Mouse (Mus musculus): Measurements from ENCODE around the gene Med12l.

Med12l gene

DNA sequence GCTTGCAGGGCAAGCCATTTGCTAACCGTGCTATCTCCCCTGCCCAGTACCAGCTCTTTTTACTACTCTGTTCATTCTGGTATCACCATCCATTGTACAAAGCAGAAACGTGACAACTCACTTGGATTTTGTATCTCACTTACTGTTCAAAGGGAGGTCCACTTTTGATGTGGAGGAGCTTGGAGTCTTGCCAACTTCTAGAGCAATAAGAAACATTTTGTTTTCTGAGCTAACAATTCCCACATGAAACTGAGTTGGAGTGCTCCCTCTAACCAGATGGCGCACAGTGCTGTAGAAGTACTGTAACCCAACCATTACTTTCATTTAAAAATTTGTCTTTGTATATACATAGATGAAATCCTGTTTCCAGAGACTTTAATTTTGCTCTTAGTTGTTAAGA, 225.3 kb downstream of the Med12l start:
- no peak for DNase-seq (ENCODE audit: low spot score in 2 of 2)

DNA sequence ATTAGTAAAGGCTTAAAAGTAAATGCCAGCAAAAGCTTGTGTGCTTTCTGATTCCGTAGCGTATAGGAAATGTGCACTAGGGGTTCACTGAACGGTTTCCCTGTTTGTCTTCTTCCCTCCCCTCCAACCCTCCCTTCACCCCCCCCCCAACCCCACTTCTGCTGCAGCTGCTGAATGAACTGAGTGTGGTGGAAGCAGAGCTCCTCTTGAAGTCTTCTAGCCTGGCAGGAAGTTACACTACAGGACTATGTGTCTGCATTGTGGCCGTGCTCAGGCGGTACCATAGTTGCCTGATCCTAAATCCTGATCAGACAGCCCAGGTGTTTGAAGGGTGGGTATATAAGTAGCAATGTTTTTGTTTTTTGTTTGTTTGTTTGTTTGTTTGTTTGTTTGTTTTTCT, 229.3 kb downstream of the Med12l start:
- DNase-seq (ENCODE audit: low spot score in 2 of 2): no peak

DNA sequence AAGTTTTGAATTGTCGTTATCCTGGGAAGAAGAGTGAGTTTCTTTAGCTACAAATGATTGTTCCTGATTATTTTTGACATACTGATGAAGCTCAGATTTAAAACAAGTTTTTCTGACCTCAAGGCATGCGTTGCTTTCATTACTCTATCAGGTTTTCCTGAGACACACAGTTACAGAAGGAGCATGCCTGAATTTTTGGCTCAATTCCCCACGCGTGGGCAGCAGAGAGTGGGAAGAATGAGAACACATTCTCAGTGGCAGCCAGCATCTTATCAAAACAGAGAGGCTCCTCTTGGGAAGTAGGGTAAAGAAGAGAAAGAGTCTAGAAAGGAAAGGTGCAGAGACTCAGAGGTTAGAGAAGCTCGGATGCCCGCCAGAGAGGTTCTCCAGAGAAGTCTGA, 237.8 kb downstream of the Med12l start:
- no peak for DNase-seq (ENCODE audit: low spot score in 2 of 2)

DNA sequence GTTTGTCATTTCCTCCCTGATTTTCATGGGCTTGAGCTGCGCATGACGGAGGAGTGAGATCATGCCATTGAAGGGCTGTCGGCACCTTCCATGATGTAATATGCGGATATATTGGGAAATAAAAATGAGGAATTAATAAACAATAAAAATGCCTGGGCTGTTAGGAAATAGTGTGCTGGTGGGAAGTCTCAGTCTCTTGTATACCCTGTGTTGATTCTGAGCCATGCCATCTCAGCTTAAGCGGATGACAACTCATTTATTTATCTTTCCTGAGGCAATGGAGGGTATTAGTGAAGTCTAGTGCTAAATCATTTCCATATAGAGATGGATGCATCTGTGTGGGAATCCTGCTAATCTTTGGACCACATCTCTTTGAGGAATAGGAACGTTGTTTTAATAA, 242.4 kb downstream of the Med12l start:
- no peak for DNase-seq (ENCODE audit: low spot score in 2 of 2)

DNA sequence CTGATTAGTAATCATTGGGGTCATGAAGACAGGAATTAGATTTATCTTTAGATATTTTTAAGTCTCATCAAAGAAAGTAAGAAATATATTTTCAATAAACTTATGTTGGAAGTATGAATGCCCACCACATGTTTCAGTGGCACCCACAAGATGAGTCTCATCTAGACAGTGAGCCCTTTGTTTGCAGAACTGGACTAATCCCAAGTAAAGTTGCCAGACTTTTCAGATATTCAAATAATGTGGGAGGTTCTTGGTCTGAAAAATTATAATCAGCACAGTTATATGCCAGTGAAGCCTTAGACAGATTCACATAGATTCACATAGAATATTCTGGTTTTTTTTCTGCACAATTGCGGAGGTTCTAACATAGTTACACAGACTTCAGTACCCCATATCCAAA, 244.8 kb downstream of the Med12l start:
- no peak for DNase-seq (ENCODE audit: low spot score in 2 of 2)

DNA sequence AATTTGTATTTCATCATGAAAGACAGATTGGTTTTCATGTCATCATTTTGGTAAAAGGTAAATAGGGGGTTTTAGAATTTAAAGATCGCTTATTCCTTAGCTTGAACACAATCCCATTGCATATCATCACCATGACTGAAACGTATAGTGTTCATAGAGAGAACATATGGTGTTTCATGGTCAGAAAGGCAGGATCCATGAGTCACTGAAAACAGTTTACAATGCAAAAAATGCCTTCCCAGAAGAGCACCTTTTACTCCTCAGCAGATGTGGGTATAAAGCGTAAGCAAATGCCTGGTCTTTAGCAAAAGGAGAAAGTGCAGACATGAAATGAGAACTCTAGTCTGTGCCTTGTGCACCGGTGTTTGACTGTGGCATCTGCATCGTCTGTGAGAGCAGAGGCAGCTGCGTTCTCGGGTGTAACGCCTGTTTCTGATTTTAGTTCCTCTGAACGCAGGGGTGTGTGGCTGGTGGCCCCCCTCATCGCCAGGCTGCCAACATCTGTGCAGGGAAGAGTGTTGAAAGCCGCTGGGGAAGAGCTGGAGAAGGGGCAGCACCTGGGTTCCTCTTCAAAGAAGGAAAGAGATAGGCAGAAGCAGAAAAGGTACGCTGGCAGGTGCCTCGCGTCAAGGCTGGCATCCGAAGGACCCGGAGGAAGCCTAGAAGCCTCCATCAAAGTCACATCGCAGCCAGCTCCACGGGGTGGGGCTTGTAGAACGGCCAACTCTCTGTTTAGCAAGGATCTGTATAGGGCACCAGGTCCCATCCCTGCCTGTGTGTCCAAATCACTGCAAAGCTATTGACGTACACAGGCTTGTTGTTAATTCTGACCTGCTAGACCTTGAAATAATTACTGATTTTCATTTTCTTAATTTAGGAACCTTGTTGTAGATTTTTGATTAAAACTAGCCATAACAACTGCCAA, 252.4 kb downstream of the Med12l start:
- DNase-seq (ENCODE audit: low spot score in 2 of 2): peak; percentile 22 to 34

DNA sequence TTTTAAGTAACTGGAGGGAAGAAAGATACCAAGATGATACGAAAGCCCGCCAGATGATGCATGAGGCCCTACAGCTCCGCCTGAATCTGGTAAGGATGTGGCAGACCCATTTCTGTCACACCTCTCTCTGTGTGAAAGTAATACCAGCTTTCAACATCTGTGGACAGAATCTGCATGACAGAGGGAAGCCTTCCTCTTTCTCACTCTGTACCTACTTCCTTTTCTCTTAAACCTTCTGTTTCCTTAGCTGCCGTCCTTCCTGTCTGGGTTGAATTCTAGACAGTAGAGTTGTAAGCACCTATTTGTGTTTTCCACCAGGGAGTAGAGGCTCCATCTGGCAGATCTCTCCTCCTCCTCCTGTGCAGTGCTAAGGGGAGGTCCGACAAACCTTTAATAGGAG, 255.1 kb downstream of the Med12l start:
- no peak for DNase-seq (ENCODE audit: low spot score in 2 of 2)

DNA sequence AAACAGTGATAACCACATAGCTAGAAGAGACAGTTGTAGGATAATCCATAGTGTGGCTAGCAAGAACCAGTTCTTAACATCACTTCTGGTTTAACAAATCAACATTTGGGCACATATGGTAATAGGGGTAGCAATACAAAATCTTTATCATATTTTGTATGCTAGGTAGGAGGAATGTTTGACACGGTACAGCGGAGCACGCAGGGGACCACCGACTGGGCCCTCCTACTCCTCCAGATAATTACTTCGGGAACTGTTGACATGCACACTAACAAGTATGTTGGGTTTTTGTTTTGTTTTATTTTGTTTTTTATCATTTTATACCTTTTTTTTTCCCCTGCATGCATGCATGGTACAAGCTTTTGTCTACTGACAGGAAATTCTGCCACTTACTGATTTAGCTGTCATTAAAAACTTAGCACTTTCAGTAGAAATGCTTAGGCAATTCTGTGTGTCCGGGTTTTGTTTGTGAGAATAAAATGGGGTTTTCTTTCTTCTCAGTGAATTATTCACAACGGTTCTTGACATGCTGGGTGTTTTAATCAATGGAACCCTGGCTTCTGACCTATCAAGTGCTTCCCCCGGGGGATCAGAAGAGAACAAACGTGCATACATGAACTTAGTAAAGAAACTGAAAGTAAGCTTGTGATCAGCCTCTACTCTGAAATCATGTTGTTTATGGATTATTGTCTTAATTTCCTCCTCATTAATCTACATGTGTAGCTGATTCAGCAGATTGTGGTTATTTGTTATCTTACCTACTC, 256.3 kb downstream of the Med12l start:
- DNase-seq (ENCODE audit: low spot score in 2 of 2): no peak

DNA sequence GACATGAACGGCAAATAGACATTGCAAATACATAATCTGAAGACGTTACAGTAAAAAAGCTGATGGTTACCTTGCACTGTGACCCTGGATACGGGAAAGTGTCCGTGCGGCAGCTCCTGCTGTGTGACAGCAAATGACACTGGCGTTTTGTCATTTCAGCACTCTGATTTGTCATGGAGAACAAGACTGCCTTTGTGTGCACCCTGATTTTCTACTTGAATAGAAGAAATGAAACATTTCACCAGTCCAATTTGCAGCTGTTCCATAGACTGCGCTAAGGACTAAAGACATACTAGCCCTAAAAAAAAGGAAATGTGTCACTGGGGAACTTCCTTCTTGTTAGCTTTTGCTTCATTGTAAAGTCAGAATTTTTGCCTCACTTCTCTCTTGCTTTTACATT, 257.1 kb downstream of the Med12l start, which contains the start of gene P2ry12:
P2ry12 (minus strand) TSS at position 168 of the 400 bp plus-strand sequence.
- DNase-seq (ENCODE audit: low spot score in 2 of 2): no peak

DNA sequence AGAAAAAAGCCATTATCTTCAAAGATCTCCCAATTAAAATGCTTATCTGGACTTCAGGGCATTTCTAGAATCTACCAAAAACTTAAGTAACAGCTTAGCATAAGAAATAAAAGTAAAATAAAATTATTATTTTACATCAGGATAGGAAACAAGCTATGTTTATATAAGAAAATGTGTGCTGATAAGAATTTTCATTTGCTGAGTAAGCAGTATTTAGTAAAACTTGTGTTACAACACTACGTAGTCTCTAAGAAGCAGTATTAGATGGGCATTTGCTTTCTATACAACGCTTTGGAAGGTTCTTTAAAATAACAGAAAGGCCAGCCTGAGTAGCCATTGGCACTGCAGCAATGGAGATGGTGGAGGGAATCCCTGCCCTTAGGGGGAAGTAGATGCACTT, 257.8 kb downstream of the Med12l start:
- DNase-seq (ENCODE audit: low spot score in 2 of 2): no peak

DNA sequence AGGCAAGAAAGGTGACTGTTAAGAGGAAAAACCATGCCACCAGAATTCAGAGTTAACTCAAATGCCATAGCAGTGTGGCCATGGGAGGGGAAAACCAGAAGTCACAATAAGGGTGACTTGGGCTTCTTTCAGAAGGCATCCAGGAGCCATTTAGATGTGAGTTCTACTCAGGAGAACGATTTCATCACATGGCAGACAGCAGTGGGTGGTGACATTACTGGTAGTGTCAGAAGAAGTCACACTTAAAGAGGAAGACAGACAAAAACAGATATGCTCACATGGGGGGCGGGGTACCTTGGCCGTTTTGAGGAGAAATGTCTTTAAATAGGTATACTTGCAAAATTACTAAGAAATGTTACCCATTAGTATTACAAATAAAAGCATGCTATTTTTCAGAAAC, 258.4 kb downstream of the Med12l start:
- DNase-seq (ENCODE audit: low spot score in 2 of 2): no peak

DNA sequence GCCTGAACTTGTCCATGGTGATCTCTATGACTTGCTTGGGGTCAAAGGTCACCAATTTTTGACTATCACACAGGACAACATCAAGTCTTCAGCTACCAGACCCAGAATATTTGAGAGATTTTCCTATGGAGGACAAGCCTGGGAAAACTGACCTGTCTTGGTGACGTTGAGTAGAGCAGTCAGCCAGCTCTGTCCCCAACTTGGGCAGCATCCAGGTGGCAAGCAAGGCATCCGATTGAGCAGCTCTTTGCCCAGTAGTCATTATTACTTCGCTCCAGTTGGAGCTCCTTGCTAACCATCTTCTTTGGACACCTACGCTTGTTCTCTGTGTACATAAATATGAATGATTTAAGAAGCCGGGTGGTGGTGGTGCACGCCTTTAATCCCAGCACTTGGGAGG, 265.2 kb downstream of the Med12l start:
- DNase-seq (ENCODE audit: low spot score in 2 of 2): no peak

DNA sequence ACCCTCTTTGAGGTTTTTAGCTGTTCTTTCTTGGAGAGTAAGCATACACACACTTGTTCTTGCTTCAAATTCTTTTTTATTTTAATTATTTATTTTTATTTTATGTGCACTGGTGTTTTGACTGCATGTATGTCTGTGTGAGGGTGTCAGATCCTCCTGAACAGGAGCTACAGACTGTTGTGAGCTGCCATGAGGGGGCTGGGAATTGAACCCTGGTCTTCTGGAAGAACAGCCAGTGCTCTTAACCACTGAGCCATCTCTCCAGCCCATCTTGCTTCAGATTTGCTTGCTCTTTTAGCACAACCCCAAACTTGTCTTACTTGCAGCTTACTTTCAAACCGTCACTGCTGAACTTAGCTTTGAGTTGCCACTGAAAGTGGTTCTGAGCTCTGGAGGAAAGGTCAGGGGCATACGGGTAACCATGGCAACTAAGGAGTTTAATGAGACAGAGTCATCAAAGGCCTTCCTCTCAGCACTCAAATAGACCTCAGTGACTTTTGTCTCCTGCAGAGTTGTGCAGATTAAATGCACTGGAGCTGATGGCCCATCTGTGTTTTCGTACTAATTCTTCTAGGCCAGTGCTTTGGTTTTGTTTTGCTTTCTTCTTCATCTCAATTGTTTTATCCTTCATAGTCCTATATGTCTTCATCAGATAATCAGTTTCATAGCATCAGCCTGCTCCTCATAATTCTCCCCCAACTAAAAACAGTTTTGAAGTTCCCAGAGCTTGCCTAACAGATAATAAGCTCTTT, 272.1 kb downstream of the Med12l start:
- no peak for DNase-seq (ENCODE audit: low spot score in 2 of 2)

DNA sequence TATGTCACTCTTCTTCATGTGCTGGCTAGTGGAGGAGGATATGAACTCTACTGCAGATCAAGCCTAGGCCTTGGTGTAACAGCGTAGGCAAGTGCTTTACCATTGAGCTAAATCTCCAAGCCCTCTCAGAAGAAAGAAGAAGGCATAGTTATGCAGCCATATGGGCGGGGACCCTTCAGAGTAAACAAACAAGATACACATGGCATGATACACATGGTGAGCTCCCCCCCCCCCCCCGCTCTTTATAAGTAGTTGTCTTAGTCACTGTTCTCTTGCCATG, 272.6 kb downstream of the Med12l start:
- no peak for DNase-seq (ENCODE audit: low spot score in 2 of 2)

DNA sequence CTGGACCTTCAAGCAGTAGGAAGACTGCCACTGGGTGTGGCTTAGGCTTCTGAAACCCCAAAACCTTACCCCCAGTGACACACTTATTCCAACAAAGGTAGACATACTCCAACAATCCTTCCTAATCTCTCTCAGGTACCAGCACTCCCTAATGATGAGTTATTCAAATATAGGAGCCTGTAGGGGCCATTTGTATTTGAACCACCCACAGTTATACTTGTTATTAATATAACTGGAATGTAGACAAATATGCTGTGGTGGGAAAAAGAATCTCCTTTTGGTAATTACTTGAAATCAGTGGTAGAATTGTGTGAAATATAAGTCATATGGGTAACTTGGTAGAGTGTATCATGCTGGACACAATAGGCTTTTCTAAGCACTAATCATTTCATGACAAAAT, 273.0 kb downstream of the Med12l start:
- DNase-seq (ENCODE audit: low spot score in 2 of 2): no peak

DNA sequence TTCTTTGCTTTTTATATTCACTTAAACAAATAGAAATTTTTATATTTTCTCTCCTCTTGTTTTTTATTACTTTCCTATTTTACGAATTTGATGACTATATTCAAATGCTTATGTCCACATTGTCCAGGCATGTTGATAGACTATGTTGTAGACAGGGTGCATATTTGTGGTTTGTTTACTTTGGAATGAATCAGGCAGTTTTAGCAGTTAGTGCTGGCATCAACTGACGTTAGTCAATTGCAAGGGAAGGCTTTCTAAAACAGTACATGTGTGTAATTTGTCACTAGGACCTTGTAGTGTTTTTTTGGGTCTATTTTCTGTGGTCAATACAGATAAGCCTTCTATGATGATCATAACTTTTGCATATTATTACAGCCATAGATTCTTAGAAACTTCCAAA, 284.9 kb downstream of the Med12l start:
- DNase-seq (ENCODE audit: low spot score in 2 of 2): no peak

DNA sequence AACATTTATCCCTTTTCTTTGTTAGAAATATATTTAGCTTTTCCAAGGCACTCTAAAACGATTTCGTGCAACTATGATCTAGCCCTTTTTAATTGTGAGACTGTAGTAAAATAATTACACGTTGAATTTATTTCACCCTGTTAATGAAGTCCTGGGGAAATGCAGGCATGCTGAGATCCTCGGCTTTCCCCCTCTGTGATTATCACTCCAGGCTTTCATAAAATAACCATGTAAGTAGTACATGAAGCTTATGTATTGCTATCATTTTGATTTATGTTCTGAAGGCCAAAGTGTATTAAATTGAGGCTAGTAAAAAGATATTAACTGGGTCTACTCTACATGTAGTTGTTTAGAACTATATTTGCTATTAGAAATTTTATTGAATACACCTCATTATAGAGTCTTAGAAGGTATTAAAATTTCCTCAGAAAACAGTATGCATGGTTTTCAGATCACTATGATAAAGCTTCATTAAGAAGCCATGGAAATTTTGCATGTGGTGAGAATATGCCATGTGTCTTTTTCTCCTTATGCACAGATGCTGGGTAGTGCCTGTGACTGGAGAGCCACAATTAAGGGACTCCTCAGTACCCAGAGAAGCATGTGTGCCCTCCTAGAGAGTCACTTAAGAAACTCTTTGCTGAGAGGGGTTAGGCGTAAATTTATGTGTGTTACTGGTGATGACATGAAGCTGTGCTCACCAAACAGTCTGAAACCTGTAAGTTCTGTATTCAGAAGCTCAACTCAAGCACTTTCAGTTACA, 288.0 kb downstream of the Med12l start:
- no peak for DNase-seq (ENCODE audit: low spot score in 2 of 2)

DNA sequence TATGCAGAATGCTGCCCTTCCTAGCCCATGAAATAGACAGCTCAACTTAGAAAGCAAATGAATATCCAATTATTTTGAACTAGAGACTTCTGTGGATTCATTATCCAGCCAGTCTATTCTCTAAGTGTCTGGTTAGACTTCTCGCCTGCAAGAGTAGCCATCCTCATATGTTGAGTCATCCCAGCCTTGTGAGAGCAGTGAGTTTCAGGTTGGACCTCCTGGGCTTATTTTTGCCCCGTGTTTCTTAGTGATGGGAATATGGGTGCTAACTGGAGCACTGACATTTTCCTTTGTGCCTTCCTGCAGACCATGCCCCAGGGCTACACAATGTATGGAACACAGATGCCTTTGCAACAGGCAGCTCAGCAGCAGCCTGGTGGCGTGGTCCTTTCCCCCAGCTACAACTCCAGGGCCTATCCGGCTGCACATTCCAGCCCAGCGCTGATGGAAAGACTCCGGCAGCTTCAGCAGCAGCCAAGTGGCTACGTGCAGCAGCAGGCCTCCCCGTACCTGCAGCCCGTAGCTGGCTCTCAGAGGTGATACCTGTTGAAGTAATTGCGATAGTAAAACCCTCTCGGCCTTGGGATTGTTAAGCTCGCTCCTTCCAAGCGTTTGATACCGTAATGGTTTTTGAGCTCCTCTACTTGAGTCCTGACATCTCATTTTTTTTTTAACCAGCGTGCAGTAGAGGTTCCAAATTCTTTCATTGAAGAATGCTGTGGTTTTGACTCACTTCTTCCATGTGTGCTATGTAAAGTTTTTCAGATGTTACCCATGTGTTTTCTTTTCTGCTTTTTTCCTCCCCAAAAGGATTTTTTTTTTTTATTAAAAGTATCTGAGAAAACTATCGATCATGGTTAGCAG, 290.3 kb downstream of the Med12l start:
- DNase-seq (ENCODE audit: low spot score in 2 of 2): no peak

DNA sequence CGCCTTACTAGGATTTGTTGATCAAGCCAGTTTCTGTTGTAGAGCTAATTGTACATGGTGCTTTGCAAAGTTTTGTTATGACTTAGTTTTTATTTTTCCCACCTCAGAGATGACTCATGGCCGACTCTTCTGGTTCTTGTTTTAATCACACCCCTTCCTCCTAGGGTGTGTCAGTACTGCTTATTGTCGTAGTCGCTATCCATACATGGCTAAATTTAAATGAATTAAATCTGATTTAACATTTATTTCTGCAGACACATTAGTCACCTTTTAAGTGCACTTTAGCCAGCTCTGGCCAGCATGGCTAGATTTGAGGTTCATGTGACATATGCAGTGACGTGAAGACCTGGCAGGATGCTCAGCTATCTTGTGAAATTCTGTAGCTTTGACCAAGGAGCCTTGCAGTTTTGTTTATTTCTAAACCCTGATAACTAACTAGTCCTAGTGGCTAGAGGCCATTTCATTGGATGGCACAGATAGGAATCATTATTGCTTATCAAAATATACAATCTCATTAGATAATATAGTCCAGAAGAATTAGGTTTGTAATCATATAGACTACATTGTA, 291.0 kb downstream of the Med12l start:
- no peak for DNase-seq (ENCODE audit: low spot score in 2 of 2)

DNA sequence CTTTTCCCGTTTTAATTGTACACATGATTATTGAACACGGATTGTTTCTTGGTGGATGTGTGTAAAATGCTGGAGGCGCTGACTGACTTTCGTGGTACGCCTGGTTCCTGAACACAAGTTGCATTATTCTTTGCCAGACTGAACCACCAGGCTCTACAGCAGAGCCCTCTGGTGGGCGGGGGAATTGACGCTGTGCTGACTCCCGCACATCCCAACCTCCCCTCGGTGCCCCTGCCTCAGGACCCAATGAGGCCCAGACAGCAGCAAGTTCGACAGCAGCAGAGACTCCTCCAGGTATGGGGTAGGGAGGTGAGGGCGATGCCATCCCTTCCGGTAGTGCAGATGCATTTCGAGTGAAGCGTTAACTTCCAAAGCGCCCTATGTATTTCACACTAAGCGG, 292.0 kb downstream of the Med12l start:
- DNase-seq (ENCODE audit: low spot score in 2 of 2): no peak

Data from spleen, postnatal 14 days (tissue).